Mouse (Mus musculus) forebrain, embryonic 12.5 days (tissue): ENCODE data around the gene Zfhx3. TPM values are rescaled to one million over a fixed set of nuclear protein-coding genes. Genes with fewer than 3 reads are reported as not detected.
A peak's percentile ranks its signal among the peaks of the same experiment; 100 is the strongest.

Source experiments
- ATAC-seq: fragments of 200-750 bp; cut with Nextera tagmentation; 2 replicates; pipeline ENCODE4 v1.8.0; 2017; ENCODE audit warnings: moderate TSS enrichment; ENCODE audit not compliant: low FRiP score
- H3K27ac ChIP-seq: fragments of 300-500 bp; sonication (generic); 2 replicates; pipeline ENCODE4 v1.5.1; 2016; ENCODE audit warnings: mild to moderate bottlenecking
- H3K27me3 ChIP-seq: fragments of 300-500 bp; sonication (generic); 2 replicates; pipeline ENCODE4 v1.6.1; 2016; ENCODE audit warnings: mild to moderate bottlenecking
- H3K36me3 ChIP-seq: fragments of 300-500 bp; sonication (generic); replicated peaks from 2 replicates; pipeline ENCODE4 v1.6.1; 2016; ENCODE audit warnings: mild to moderate bottlenecking
- H3K4me1 ChIP-seq: fragments of 300-500 bp; sonication (generic); 2 replicates; pipeline ENCODE4 v1.6.1; 2016
- H3K4me2 ChIP-seq: fragments of 300-500 bp; sonication (generic); 2 replicates; pipeline ENCODE4 v1.6.1; 2016; ENCODE audit warnings: mild to moderate bottlenecking, moderate library complexity
- H3K4me3 ChIP-seq: fragments of 300-500 bp; sonication (generic); replicated peaks from 2 replicates; pipeline ENCODE4 v1.5.1; 2016; ENCODE audit warnings: mild to moderate bottlenecking
- H3K9ac ChIP-seq: fragments of 300-500 bp; sonication (generic); 2 replicates; pipeline ENCODE4 v1.6.1; 2016; ENCODE audit warnings: mild to moderate bottlenecking
- H3K9me3 ChIP-seq: fragments of 300-500 bp; sonication (generic); 2 replicates; pipeline ENCODE4 v1.6.1; 2016
- WGBS: fragments of 180-500 bp; shearing (Covaris S2); methylation state at CpG from one replicate; pipeline ENCODE4 v1.1.7; 2016; 5-methylcytosine and 5-hydroxymethylcytosine counted together
- polyA plus RNA-seq: library from polyadenylated mRNA; unstranded; fragments of >200 nt; fragmentation: Nextera tagmentation; extraction: Ambion mirVana; gene quantifications from 2 replicates; pipeline ENCODE4 v1.2.1, GENCODE M21; 2016

Zfhx3 gene
- polyA plus RNA-seq, 1 experiment from 2014 or later = 30.5 TPM

DNA sequence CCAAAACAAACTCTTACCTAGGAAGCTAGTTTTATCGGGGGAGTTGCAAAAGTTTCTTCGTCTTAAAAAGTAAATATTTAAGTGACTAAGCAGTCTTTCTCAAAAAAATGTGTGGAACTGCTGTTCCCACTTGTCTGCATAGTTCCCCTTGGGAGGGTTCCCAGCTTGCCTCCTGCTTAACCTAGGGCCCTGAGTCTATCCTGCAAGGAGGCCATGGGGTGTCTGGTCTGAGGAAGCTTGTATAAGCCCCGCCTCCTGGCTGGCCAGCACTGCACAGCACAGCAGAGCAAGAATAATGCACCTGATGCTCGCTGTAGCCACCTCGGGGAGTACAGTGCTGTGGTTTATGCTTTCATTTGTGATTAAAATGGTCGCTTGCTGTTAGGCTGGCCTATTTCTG, 775.6 kb downstream of the Zfhx3 start:
- peak overlapping the region; percentile 96 for H3K4me2 ChIP-seq
- peak overlapping the region; percentile 18 for H3K4me3 ChIP-seq
- no peaks in the 10 kb centered on the region for H3K36me3 ChIP-seq
- no peak for ATAC-seq
- H3K27me3 ChIP-seq = peaks cover 74% of the 10 kb centered on the region
- 0 out of 2 replicates have a peak overlapping the region, but pooled peaks have one; percentile 32 for H3K27ac ChIP-seq
- no peaks in the 10 kb centered on the region for H3K9me3 ChIP-seq
- peaks cover 79% of the 10 kb centered on the region for H3K4me1 ChIP-seq
- WGBS = 29% methylated on average over 6 of the region's 6 CpGs
- no peak overlapping the region for H3K9ac ChIP-seq

GRCm38 (mm10) chr8:108720840-108721239, 778.4 kb downstream of the Zfhx3 start:
- Histone ChIP-seq H3K4me1 (peaks cover 85% of the 10 kb centered on the region), H3K4me2 (no peak overlapping the region), H3K27me3 (peaks cover 68% of the 10 kb centered on the region)

GRCm38 (mm10) chr8:108722671-108723513, 780.4 kb downstream of the Zfhx3 start:
- H3K9ac ChIP-seq = no peak overlapping the region
- ATAC-seq = peak; percentile 47

More at GRCm38 (mm10) chr8:108720840-108721239, 778.4 kb downstream of the Zfhx3 start:
- Histone ChIP-seq H3K27ac (no peak overlapping the region), H3K9ac (no peak overlapping the region), H3K4me3 (no peak overlapping the region), H3K36me3 (no peaks in the 10 kb centered on the region), H3K9me3 (no peaks in the 10 kb centered on the region)
- ATAC-seq = no peak
- WGBS = 77% methylated on average over 4 of the region's 4 CpGs

DNA sequence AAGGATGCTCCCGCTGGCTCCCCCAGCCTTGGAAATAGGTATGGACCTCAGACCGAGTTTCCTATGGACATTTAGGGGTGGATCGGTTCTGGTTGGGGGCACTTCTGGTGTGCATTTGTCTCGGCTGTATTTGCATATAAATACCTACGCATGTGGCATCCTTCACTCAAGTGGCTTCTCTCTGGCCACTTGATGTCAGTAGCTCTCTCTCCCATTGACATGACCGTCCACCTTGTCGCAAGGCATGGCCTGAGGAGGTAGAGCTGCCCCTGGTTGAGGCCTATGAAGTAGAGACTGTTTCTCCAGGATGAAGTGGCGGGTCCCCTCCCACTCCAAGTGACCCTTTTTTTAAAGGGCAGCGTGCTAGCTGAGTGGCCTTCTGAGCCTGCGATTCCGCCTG, 781.2 kb downstream of the Zfhx3 start:
- Histone ChIP-seq H3K27me3 (peaks cover 51% of the 10 kb centered on the region), H3K27ac (0 out of 2 replicates have a peak overlapping the region, but pooled peaks have one; percentile 5), H3K4me3 (no peak overlapping the region), H3K36me3 (no peaks in the 10 kb centered on the region), H3K4me1 (peaks cover 85% of the 10 kb centered on the region), H3K9ac (no peak overlapping the region; the same call in 1 of the 2 replicates), H3K9me3 (no peaks in the 10 kb centered on the region), H3K4me2 (no peak overlapping the region)
- no peak for ATAC-seq
- WGBS = 32% methylated on average over 11 of the region's 11 CpGs

More at GRCm38 (mm10) chr8:108722671-108723513, 780.4 kb downstream of the Zfhx3 start:
- no peak overlapping the region for H3K4me2 ChIP-seq
- peaks cover 50% of the 10 kb centered on the region for H3K27me3 ChIP-seq
- no peak overlapping the region for H3K27ac ChIP-seq
- H3K9me3 ChIP-seq = no peaks in the 10 kb centered on the region
- H3K4me1 ChIP-seq = peaks cover 85% of the 10 kb centered on the region
- no peak overlapping the region for H3K4me3 ChIP-seq
- H3K36me3 ChIP-seq = no peaks in the 10 kb centered on the region
- WGBS = 7% methylated on average over 8 of the region's 8 CpGs

- peaks cover 89% of the 10 kb centered on the region for H3K4me1 ChIP-seq
- peaks cover 43% of the 10 kb centered on the region for H3K27me3 ChIP-seq
- no peak overlapping the region for H3K4me3 ChIP-seq
- no peak overlapping the region for H3K27ac ChIP-seq
- no peak overlapping the region; the same call in 1 of the 2 replicates for H3K4me2 ChIP-seq
- H3K9me3 ChIP-seq = no peaks in the 10 kb centered on the region
- 26% methylated on average over 11 of the region's 11 CpGs for WGBS
- no peaks in the 10 kb centered on the region for H3K36me3 ChIP-seq
- no peak for ATAC-seq
- H3K9ac ChIP-seq = no peak overlapping the region
Measured at GRCm38 (mm10) chr8:108724818-108725506, 782.5 kb downstream of the Zfhx3 start.

DNA sequence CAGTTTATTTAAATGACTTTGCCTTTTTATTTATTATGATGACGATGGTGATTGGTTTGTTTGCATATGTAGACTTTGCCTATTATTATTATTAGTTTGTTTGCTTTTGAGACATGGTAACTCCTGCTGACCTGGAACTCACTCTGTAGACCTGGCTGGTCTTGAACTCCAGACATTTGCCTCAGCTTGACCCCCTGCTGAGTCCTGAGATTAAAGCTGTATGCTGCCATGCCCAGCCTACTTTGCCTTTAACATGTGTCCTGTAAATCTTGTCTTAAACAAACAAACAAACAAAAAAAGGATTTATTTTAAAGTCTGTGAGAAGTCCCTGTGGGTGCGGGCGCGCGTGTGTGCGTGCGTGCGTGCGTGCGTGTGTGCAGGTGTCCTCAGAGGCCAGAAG, 783.2 kb downstream of the Zfhx3 start:
- Histone ChIP-seq H3K36me3 (no peaks in the 10 kb centered on the region), H3K4me2 (no peak overlapping the region), H3K4me1 (peaks cover 89% of the 10 kb centered on the region), H3K9ac (no peak overlapping the region), H3K9me3 (no peaks in the 10 kb centered on the region), H3K27me3 (peaks cover 41% of the 10 kb centered on the region), H3K27ac (0 out of 2 replicates have a peak overlapping the region, but pooled peaks have one; percentile 42), H3K4me3 (no peak overlapping the region)
- no peak for ATAC-seq
- 39% methylated on average over 10 of the region's 10 CpGs for WGBS

DNA sequence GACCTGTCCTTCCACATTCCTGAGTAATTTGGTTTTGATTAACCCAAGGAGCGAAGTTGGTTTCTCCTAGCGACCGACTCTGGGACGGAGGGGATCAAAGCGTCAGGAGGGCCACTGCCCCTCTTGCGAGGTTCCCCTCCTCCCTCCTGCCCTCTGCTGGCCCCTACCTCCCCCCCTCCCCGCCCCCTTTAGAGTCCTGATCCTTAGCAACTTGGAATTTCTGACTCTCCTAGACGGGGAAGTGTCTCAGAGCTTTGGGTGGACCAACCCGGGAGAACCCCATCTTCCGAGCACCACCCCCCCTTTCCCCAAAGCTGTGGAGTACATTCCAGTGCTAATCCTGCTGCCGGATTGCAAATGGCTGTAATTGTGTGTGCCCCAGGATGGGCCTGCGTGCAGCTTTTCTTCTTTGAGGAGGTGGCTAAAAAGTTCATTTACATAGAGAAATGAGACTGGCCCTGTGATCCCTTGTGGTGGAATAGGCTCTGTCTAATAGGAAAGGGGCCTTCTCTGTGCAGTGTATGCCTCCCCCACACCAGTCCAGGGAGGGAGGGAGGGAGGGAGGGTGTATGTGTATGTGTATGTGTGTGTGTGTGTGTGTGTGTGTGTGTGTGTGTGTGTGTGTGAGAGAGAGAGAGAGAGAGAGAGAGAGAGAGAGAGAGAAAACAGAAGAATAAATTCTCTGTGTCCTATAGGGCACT, 784.2 kb downstream of the Zfhx3 start:
- no peaks in the 10 kb centered on the region for H3K36me3 ChIP-seq
- peaks cover 96% of the 10 kb centered on the region for H3K4me1 ChIP-seq
- peaks cover 32% of the 10 kb centered on the region for H3K27me3 ChIP-seq
- no peak overlapping the region for H3K9ac ChIP-seq
- 1% methylated on average over 12 of the region's 12 CpGs for WGBS
- ATAC-seq = peak; percentile 63
- H3K4me2 ChIP-seq = peak overlapping the region; percentile 28
- no peak overlapping the region for H3K4me3 ChIP-seq
- peak overlapping the region; percentile 69 for H3K27ac ChIP-seq
- H3K9me3 ChIP-seq = no peaks in the 10 kb centered on the region

- H3K4me3 ChIP-seq = no peak overlapping the region
- H3K4me2 ChIP-seq = no peak overlapping the region
- no peaks in the 10 kb centered on the region for H3K9me3 ChIP-seq
- no peak overlapping the region for H3K27ac ChIP-seq
- no peak overlapping the region for H3K9ac ChIP-seq
- ATAC-seq = no peak
- H3K4me1 ChIP-seq = peaks cover 99% of the 10 kb centered on the region
- 15% methylated on average over 2 of the region's 2 CpGs for WGBS
- no peaks in the 10 kb centered on the region for H3K36me3 ChIP-seq
- peaks cover 22% of the 10 kb centered on the region; the same call in 1 of the 2 replicates for H3K27me3 ChIP-seq
Measured at GRCm38 (mm10) chr8:108729169-108729568, 786.7 kb downstream of the Zfhx3 start.

DNA sequence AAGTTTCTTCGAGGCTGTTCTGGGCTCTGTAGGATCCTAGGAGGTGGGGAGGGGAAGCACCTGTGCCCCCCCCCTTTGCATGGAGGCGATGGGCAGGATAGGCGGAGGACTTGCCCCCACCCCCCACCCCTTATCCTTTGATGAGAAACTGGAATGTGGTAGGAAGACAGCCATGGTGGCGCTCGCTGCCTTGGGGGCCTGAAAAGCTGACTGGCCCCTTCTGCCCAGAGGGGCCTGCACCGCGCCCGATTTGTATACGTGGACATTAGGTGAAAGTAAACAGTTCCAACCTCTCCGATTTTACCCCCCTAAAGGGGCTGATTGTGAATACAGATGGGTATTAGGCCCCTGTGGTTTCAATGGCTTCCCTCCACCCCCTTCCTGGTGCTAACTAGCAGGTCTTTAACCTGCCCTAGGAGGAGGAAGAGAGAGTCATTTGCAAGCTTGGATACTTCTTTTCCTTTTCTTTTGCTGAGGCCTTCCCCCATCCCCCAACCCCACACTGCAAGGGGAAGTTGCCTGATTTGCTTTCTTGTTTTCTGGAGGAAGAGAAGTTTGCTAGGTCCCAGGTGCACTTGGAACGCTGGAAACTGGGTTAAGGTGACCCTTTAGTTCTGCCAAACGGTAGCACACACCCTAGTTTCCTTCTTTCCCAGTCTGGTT, 787.4 kb downstream of the Zfhx3 start:
- no peak for ATAC-seq
- peaks cover 99% of the 10 kb centered on the region for H3K4me1 ChIP-seq
- no peak overlapping the region for H3K4me3 ChIP-seq
- 10% methylated on average over 12 of the region's 12 CpGs for WGBS
- H3K27me3 ChIP-seq = peaks cover 22% of the 10 kb centered on the region; the same call in 1 of the 2 replicates
- H3K9ac ChIP-seq = no peak overlapping the region
- H3K27ac ChIP-seq = no peak overlapping the region
- H3K36me3 ChIP-seq = no peaks in the 10 kb centered on the region
- no peak overlapping the region for H3K4me2 ChIP-seq
- no peaks in the 10 kb centered on the region for H3K9me3 ChIP-seq

DNA sequence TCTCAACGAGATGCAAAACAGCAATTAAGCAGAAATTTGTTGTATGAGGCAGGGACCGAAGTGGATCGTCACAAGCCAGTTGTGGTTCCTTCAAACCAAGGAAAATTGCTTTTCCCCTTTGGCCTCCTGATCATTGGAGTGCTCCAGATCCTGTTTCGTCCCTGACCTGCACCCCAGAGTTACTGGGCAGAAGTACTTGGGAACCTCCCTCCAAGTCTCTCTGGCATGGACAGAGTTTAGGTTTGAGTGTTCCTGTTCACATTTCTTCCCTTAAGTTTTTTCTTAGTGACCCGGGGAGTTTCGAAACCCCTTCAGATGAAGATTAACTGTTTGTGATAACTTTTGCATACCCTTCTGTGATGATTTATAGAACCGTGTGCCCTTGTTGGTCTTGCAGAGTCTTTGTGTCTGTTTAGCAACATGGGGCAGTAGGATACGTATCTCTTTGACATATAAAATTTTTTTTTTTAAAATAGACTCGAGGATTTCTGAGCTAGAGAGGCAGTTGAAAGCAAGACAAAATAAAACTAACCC, 788.5 kb downstream of the Zfhx3 start:
- no peak overlapping the region for H3K4me2 ChIP-seq
- H3K36me3 ChIP-seq = no peaks in the 10 kb centered on the region
- H3K9me3 ChIP-seq = no peaks in the 10 kb centered on the region
- ATAC-seq = no peak
- 40% methylated on average over 9 of the region's 9 CpGs for whole genome bisulfite sequencing
- H3K27ac ChIP-seq = no peak overlapping the region
- no peak overlapping the region for H3K4me3 ChIP-seq
- H3K4me1 ChIP-seq = peaks cover 93% of the 10 kb centered on the region
- no peak overlapping the region for H3K9ac ChIP-seq
- peaks cover 22% of the 10 kb centered on the region; the same call in 1 of the 2 replicates for H3K27me3 ChIP-seq

DNA sequence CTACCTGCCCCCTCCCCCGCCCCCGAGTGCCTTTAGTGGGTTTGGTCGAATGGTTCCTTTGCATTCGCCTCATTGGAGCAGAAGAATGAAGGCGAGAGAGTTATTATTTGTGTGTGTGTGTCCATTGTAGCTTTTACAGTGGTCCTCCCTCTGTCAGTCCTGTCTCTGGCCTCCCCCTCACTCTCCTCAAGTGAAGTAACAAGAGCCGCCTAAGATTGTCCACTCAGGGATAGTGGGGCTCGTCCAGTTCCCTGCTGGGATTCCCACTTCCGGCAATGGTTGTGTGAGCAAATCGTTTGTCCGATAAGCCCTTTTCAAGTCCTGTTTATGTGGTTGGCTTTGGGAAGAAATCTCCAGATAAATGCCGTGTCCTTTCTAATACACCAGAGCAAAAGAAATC, 790.1 kb downstream of the Zfhx3 start:
- 7% methylated on average over 11 of the region's 11 CpGs for WGBS
- H3K4me1 ChIP-seq = peaks cover 93% of the 10 kb centered on the region
- no peaks in the 10 kb centered on the region for H3K9me3 ChIP-seq
- no peak overlapping the region for H3K4me3 ChIP-seq
- no peak overlapping the region for H3K27ac ChIP-seq
- H3K36me3 ChIP-seq = no peaks in the 10 kb centered on the region
- 0 out of 2 replicates have a peak overlapping the region, but pooled peaks have one; percentile 8 for H3K4me2 ChIP-seq
- peaks cover 22% of the 10 kb centered on the region; the same call in 1 of the 2 replicates for H3K27me3 ChIP-seq
- no peak overlapping the region for H3K9ac ChIP-seq
- ATAC-seq = no peak
